Mouse (Mus musculus) bone marrow macrophage, adult 2 months (primary cell): Measurements from ENCODE around the gene Ccm2.

ENCODE experiments used
- CTCF ChIP-seq: IDR thresholded peaks from 2 replicates; pipeline ENCODE4 v1.5.1; 2012; ENCODE audit warnings: low read depth, mild to moderate bottlenecking, low read length, moderate library complexity
- POLR2A ChIP-seq: IDR thresholded peaks from 2 replicates; pipeline ENCODE4 v1.6.1; 2012; ENCODE audit warnings: mild to moderate bottlenecking, low read depth, low read length, borderline replicate concordance

- TF ChIP-seq POLR2A (no peak), CTCF (no peak)
These were observed 29.5 kb downstream of the Ccm2 start for GRCm38 (mm10) chr11:6576151-6576550.
